Mouse (Mus musculus) gastrocnemius, adult 18-20 months (tissue): ENCODE results near the gene Slc43a2. TPM values are rescaled to one million over a fixed set of nuclear protein-coding genes. Genes with fewer than 3 reads are reported as not detected.
"Not testable (repeated sequence)": the region's sequence is repeated elsewhere in the genome, so short reads cannot be mapped to it uniquely, and the experiment has no call there.

ENCODE experiments used
- DNase-seq: peaks from one replicate; pipeline ENCODE4 v3.0.0; 2021; ENCODE audit warnings: low spot score
- microRNA-seq: library from miRNA; unstranded; fragments of <30 nt; microRNA quantifications from one replicate; pipeline ENCODE4 v1.2.0, GENCODE M21; 2021
- total RNA-seq, 2 experiments: library from RNA; stranded (reverse); gene quantifications; 2 replicates each; pipeline ENCODE4 v1.2.3; 2021

Gene Slc43a2
- total RNA-seq, 2 experiments from 2014 or later = 24.0 to 32.2 TPM

DNA sequence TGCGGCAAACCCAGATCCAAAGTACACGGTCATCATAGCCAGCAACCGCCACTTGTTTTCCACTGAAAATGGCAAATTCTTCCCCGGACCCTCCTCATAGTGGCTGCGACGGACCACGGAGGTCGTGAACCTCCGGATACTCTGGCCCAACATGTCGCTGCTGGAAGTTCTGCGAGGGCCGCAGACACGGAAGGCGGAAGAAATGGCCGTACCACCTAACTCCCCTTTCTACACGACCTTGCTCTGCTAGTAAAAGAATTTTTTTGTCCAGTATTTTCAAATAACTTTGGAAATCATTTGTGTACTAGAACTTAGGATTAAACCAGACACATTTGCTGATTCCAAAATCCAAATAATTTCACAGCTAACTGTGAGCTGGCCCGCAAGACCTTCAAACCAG lies 68.3 kb downstream of the Slc43a2 start:
- DNase-seq = not testable (repeated sequence)

DNA sequence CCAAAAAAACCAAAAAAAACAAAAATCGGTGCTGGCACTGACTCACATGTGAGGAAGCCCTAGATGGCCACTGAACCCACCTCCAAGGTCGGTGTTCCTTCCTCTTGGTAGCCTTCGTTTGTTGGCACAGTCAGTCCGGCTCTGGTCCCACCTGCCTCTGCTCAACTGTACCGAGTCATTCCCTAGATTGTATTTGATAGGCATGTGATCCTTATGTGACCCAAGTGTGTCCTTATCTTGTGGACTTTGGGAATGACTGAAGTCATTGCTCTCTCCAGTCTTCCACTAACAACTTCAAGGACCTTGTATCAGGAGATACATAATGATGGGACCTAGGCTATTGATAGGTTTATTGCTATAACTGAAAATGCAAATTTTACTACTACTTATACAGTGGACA lies 73.3 kb downstream of the Slc43a2 start:
- no peak for DNase-seq

DNA sequence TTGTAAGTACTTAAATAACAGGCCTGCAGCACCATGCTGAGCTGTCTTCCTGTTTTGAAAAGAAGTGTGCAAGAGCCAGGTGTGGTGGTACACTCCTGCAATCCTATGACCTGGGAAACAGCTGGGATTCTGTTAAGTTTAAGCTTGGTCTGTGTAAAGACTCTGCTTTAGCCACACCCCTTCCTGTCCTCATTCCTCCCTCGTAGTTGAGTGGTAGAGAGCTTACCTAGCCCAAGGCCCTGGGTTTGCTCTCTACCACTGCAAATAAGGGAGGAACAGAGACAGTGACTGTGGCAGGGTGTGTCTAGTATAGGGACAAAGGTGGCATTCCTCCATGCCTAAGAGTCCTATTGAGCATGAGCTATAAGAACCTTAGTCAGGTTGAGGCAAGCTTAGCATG lies 73.8 kb downstream of the Slc43a2 start:
- no peak for DNase-seq

DNA sequence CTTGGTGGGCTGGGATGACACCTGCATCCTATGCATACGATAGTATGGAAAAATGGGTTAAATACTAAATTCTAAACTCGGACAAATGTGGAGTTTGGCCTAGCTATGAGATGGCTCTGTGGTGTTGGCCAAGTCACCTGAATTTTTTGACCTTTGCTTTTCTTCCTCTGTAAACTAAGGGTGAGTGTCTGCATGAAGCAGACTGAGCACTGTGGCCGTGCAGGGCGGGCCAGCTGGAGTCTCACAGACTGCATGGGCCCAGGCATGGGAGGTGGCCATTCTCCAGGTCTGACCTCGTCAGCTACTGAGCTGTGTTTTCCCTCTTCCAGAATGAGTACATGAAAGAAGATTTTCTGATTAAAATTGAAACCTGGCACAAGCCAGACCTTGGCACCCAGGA lies 77.3 kb downstream of the Slc43a2 start:
- DNase-seq = no peak

DNA sequence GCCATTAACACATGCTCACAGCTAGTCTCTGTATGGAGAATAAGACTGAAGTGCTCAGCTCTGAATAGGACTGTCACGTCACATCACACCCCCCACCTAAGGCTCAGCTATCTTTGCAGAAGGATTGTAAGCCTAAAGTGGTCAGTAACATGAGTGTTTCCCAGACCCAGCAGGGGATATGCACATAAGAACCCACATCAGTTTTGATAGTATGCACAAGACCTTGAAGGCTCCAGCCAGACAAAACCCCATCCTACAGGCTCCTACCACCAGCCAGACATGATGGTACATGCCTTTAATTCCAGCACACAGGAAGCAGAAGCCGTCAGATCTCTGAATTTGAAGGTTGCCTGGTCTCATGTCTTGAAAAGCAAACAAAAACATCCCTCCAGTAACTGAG lies 78.5 kb downstream of the Slc43a2 start:
- DNase-seq = no peak

DNA sequence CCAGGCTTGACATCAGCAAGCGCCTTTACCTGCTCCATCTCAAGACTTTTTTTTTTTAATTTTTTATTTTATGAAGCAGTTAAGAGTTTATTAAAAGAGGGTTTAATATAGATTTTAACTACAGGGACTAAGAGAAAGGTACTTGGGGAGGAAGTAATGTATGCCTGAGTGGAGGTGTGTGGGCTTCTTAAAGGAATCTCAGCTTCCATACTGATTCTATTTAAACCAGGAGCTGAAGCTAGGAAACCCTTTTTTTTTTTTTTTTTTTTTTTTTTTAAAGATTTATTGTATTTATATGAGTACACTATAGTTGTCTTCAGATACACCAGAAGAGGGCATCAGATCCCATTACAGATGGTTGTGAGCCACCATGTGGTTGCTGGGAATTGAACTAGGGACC lies 83.3 kb downstream of the Slc43a2 start:
- no peak for DNase-seq

DNA sequence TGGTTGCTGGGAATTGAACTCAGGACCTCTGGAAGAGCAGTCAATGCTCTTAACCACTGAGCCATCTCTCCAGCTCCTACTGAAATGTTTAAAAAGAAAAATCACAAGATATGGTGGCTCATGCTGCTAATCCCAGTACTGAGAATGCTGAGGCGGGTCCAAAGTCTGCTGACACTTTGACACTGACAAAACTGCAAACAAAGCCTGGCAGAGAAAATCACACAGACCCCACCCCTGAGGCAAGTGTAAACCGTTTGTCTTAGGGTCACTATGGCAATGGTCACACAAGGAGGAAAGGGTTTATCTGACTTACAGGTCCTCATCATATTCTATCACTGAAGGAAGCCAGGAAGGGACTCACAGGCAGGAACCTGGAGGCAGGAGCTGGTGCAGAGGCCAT lies 84.1 kb downstream of the Slc43a2 start:
- DNase-seq = no peak

DNA sequence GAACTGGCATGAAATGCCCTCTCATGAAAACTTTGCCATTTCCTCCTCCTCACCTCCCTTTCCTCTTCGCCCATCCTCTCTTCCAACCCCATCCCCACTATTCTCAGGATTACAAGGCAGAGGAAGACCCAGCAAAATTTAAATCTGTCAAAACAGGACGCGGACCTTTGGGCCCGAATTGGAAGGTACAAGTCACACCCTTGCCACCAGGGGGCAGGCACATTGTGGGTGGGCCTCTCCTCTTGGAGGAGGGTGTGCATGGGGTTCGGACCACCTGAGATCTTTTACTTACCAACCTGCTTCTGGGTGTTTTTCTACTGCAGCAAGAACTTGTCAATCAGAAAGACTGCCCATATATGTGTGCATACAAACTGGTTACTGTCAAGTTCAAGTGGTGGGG lies 87.6 kb downstream of the Slc43a2 start:
- DNase-seq = peak; percentile 43

DNA sequence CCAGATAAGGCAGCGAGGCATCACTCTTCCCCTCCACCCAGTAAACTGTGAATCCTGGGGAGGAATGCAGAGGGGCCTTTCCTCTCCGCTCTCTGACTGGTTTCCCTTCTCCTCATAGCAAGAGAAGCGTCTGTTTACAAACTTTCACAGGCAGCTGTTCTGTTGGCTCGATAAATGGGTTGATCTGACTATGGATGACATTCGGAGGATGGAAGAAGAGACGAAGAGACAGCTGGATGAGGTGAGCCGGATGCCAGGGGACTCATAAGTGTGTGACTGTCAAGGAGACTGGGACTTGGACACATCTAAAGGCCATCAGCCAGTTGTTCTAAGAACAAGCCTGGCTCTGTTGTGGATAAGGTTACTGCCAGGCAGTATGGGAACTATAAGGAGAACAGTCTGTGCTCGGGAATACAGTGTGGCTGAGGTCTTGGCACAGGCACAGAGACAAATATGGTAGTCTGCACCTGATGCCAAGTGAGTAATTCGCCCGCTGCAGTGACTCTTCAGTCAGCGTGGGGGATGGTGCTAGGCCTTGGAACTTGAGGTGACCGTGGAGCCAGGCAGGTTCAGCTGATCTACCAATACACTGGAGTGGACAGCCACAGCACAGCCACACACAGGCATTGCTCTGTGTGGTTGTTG lies 88.8 kb downstream of the Slc43a2 start:
- DNase-seq = peak; percentile 91

DNA sequence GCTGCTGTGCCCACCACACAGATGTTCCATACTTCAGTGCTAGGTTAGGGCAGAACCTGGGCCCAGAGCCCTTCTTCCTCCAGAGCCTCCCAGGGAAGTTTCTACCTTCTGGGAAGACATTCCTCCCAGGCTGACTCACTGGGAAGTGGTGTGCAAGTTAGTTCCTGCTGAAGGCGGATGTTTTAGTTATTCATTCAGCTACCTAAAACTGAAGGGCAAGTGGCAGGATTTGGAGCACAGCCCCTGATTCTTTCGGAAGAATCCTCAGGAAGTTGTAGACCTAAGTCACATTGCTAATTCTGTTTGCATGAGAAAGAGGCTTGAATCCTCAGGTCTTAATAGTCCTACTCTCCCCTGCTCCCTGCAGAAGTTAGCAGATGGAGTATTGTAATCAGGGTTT lies 89.9 kb downstream of the Slc43a2 start:
- no peak for DNase-seq

DNA sequence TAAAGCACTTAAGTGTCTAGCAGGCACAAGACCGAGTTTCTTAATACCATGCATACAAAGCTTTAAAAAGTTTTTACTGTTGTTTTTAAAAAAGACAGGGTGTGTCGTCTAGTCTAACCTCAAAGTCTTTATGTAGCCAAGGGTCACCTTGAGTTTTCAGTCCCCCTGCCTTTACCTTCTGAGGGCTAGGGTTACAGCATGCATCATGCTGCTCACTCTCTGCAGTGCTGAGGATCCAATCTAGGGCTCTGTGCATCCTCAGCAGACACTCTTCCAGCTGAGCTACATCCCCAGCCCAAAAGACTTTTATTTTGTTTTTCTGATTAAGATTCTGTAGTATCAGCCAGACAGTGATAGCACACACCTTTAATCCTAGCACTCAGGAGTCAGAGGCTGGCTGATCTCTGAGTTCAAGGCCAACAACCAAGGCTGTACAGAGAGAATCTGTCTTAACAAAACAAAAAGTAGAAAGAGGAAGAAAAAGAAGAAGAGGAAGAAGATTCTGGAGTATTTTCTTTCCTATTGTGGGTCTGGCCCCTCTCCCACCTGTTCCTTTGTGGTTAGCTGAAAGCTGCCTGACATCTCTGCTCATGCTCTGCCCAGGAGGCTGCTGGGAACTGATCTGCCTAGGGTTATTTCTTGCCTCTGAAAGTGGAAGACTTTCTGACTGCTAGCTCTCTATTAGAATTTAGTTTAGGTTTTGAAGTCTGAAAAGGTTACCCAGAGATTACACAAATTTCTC lies 91.3 kb downstream of the Slc43a2 start:
- no peak for DNase-seq

DNA sequence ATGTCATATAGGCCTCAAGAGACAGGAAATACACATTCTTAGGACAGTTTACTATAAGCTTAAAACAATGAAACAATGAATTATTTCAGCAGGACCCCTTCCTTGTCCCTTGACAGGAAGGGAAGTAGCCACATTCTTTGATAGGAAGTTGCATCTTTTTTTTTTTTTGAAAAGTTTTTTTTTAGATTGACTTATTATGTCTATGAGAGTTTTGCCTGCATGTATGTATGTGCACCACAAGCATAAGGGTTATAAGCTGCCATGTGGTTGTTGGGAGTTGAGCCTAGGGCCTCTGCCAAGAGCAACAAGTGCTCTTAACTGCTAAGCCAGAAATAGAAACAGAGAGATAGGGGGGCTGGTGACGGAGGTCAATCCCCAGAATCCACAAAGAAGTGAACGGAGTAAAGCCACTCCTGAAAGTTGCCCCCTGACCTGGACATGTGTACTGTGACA lies 92.6 kb downstream of the Slc43a2 start:
- no peak for DNase-seq

DNA sequence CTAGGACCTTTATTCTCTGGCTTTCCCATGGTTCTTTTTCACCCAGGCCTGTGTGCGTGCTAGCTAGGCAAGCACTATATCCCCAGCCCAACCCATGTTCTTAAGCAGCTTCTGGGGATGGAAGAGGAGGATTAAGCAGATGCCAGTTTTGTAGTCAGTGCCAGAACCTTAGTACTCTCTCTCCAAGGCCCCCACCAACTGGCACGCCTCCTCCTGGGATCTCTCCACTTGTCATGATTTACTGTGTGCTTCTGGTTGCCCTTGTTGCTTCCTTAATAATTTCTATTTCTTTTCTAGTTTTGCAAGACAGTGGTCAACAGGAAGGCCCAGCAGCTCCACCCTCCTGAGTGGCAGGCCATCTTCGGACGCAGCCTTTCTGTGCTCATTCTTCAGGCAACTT lies 94.3 kb downstream of the Slc43a2 start:
- DNase-seq = no peak

Small RNA genes within 50 kb of the gene (microRNA-seq; reads per million reads assigned to microRNA genes)
- not detected for gene Mir3971

Other genes with a start within 250 kb of the Slc43a2 start
- 10 to 100 TPM; 62.8 to 73.1 TPM for gene Rpa1, start 183.4 kb upstream of the Slc43a2 start, total RNA-seq
- gene Smyd4, start 183.3 kb upstream of the Slc43a2 start, total RNA-seq = 1 to 10 TPM; 4.5 to 4.9 TPM
- 10 to 100 TPM; 50.2 to 64.1 TPM for gene Serpinf1, start 109.0 kb upstream of the Slc43a2 start, total RNA-seq
- under 1 TPM in 1 of 2 experiments, not detected in 1; 0.36 TPM for gene Serpinf2, start 92.1 kb upstream of the Slc43a2 start, total RNA-seq
- 1 to 10 TPM; 4.5 to 5.5 TPM for gene Wdr81, start 77.0 kb upstream of the Slc43a2 start, total RNA-seq
- 1 to 10 TPM; 2.6 to 2.9 TPM for gene Tlcd2, start 70.0 kb upstream of the Slc43a2 start, total RNA-seq
- 10 to 100 TPM; 70.1 to 70.9 TPM for gene Prpf8, start 44.9 kb upstream of the Slc43a2 start, total RNA-seq
- 10 to 100 TPM; 31.5 to 32.4 TPM for gene Rilp, start 21.6 kb upstream of the Slc43a2 start, total RNA-seq
- 1 to 10 TPM; 2.4 to 3.3 TPM for gene Scarf1, start 18.2 kb upstream of the Slc43a2 start, total RNA-seq
- gene Pitpna, start 56.4 kb downstream of the Slc43a2 start, total RNA-seq = 100 to 1,000 TPM; 168 to 172 TPM
- gene Inpp5k, start 99.3 kb downstream of the Slc43a2 start, total RNA-seq = 10 to 100 TPM; 24.6 to 25.0 TPM
- 10 to 100 TPM; 32.6 to 40.7 TPM for gene Myo1c, start 118.8 kb downstream of the Slc43a2 start, total RNA-seq
- gene Crk, start 147.6 kb downstream of the Slc43a2 start, total RNA-seq = 10 to 100 TPM; 50.3 to 60.6 TPM
- 100 to 1,000 TPM; 517 to 578 TPM for gene Ywhae, start 201.2 kb downstream of the Slc43a2 start, total RNA-seq